Mouse (Mus musculus) heart, embryonic 11.5 days (tissue): Measurements from ENCODE around the gene Nuak1. TPM values are rescaled to one million over a fixed set of nuclear protein-coding genes. Genes with fewer than 3 reads are reported as not detected.

Experiments
- ATAC-seq: fragments of 200-750 bp; cut with Nextera tagmentation; replicated peaks from 2 replicates; pipeline ENCODE4 v1.8.0; 2017; ENCODE audit warnings: moderate library complexity; ENCODE audit not compliant: insufficient number of reproducible peaks, low FRiP score, low TSS enrichment
- H3K27ac ChIP-seq: fragments of 300-500 bp; sonication (generic); 2 replicates; pipeline ENCODE4 v1.5.1; 2014; ENCODE audit warnings: mild to moderate bottlenecking, low read depth, low read length
- H3K27me3 ChIP-seq: fragments of 300-500 bp; sonication (generic); 2 replicates; pipeline ENCODE4 v1.6.1; 2014; ENCODE audit warnings: mild to moderate bottlenecking, low read length, mixed read lengths; ENCODE audit not compliant: control insufficient read depth, insufficient read depth
- H3K36me3 ChIP-seq: fragments of 300-500 bp; sonication (generic); 2 replicates; pipeline ENCODE4 v1.6.1; 2014; ENCODE audit warnings: mild to moderate bottlenecking, low read length, moderate library complexity, mixed read lengths; ENCODE audit not compliant: control insufficient read depth, insufficient read depth
- H3K4me1 ChIP-seq: fragments of 300-500 bp; sonication (generic); 2 replicates; pipeline ENCODE4 v1.6.1; 2014; ENCODE audit warnings: low read length; ENCODE audit not compliant: control insufficient read depth, insufficient read depth
- H3K4me2 ChIP-seq: fragments of 300-500 bp; sonication (generic); 2 replicates; pipeline ENCODE4 v1.6.1; 2014; ENCODE audit warnings: mild to moderate bottlenecking, moderate library complexity
- H3K4me3 ChIP-seq: fragments of 300-500 bp; sonication (generic); 2 replicates; pipeline ENCODE4 v1.5.1; 2014; ENCODE audit warnings: low read depth, low read length
- H3K9ac ChIP-seq: fragments of 300-500 bp; sonication (generic); 2 replicates; pipeline ENCODE4 v1.6.1; 2014; ENCODE audit warnings: mild to moderate bottlenecking, low read depth, low read length, moderate library complexity
- H3K9me3 ChIP-seq: fragments of 300-500 bp; sonication (generic); replicated peaks from 2 replicates; pipeline ENCODE4 v1.6.1; 2016; ENCODE audit warnings: low read length; ENCODE audit not compliant: control insufficient read depth
- WGBS: fragments of 180-500 bp; shearing (Covaris S2); extraction: QIAGEN DNeasy Blood & Tissue Kit; methylation state at CpG from one replicate; pipeline ENCODE4 v1.1.7; 2014; ENCODE audit not compliant: insufficient replicate concordance; 5-methylcytosine and 5-hydroxymethylcytosine counted together
- polyA plus RNA-seq: library from polyadenylated mRNA; unstranded; fragments of >200 nt; fragmentation: Nextera tagmentation; extraction: Ambion mirVana; gene quantifications from 2 replicates; pipeline ENCODE4 v1.2.1, GENCODE M21; 2014

Gene Nuak1
- polyA plus RNA-seq, 1 experiment from 2014 or later = 3.0 TPM

DNA sequence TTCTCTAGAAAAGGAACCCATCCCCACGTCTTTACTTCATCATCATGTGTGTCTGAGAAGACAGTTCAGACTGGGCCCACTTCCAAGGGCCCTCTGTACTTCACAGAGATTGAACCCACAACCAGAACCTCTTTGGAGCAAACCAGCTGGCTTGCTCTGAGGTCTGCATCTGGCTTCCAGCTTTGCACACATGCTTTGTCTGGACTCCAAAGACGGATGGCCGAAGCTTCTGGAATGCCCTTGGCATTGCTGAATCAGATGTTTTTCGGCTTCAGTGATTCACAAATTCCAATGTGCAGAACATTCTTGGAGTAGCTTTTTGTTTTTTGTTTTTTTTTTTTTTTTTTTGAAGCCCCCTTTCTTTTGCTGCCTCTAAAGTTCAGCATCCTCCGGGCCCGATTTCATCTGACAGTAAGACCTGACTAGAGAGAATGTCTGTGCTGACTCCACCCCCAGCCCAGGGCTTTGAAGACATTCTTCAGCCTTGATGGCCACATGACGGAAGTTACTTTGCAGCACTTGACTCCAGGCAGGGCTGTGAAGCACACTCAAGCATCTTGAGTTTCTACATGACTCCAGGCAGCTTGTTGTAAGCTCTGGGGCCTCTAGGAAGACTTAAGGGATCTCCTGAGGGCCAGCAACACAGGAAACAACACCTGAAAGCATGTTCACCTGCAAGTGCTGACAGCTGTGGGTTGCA is 75.1 kb downstream of the Nuak1 start:
- Histone ChIP-seq H3K27ac (no peak overlapping the region), H3K9me3 (no peaks in the 10 kb centered on the region), H3K4me2 (no peak overlapping the region), H3K9ac (no peak overlapping the region), H3K4me1 (no peaks in the 10 kb centered on the region; the same call in 1 of the 2 replicates), H3K36me3 (no peaks in the 10 kb centered on the region), H3K27me3 (no peaks in the 10 kb centered on the region), H3K4me3 (no peak overlapping the region)
- no peak for ATAC-seq
- 71% methylated on average over 7 of the region's 7 CpGs for WGBS

- Histone ChIP-seq H3K4me2 (no peak overlapping the region), H3K27me3 (no peaks in the 10 kb centered on the region), H3K9me3 (no peaks in the 10 kb centered on the region), H3K27ac (no peak overlapping the region), H3K9ac (no peak overlapping the region), H3K36me3 (no peaks in the 10 kb centered on the region), H3K4me1 (no peaks in the 10 kb centered on the region; the same call in 1 of the 2 replicates), H3K4me3 (no peak overlapping the region)
- WGBS = 87% methylated on average over 7 of the region's 7 CpGs
- ATAC-seq = no peak
Measured at GRCm38 (mm10) chr10:84363833-84364232, 76.6 kb downstream of the Nuak1 start.

GRCm38 (mm10) chr10:84360953-84361352 is 79.4 kb downstream of the Nuak1 start:
- Histone ChIP-seq H3K27ac (no peak overlapping the region), H3K4me2 (no peak overlapping the region), H3K9ac (no peak overlapping the region), H3K4me3 (no peak overlapping the region), H3K9me3 (no peaks in the 10 kb centered on the region), H3K4me1 (no peaks in the 10 kb centered on the region; the same call in 1 of the 2 replicates), H3K27me3 (no peaks in the 10 kb centered on the region), H3K36me3 (no peaks in the 10 kb centered on the region)
- ATAC-seq = no peak
- 86% methylated on average over 4 of the region's 4 CpGs for WGBS

DNA sequence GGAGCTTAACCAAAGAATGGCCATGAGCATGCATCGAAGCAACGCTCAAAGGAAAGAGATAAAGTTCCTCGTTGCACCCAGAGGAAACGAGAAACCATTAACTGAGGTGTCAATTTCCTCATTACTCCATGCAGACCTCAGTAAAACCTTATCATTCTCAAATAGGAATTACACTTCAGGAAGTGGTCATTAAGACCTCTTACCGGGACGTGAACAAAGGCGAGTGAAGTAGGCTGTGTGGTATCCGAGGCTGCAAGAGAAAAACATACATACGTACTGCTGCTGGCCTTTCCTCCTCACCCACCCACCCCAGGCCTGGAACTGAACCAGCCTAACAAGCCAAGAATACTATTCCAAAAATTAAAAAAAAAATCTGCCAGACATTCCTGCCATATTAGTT is 80.0 kb downstream of the Nuak1 start:
- H3K4me3 ChIP-seq = no peak overlapping the region
- 71% methylated on average over 9 of the region's 9 CpGs for WGBS
- no peak overlapping the region for H3K9ac ChIP-seq
- H3K27me3 ChIP-seq = no peaks in the 10 kb centered on the region
- H3K4me2 ChIP-seq = no peak overlapping the region
- H3K27ac ChIP-seq = no peak overlapping the region
- H3K9me3 ChIP-seq = no peaks in the 10 kb centered on the region
- no peaks in the 10 kb centered on the region for H3K4me1 ChIP-seq
- no peak for ATAC-seq
- H3K36me3 ChIP-seq = no peaks in the 10 kb centered on the region

DNA sequence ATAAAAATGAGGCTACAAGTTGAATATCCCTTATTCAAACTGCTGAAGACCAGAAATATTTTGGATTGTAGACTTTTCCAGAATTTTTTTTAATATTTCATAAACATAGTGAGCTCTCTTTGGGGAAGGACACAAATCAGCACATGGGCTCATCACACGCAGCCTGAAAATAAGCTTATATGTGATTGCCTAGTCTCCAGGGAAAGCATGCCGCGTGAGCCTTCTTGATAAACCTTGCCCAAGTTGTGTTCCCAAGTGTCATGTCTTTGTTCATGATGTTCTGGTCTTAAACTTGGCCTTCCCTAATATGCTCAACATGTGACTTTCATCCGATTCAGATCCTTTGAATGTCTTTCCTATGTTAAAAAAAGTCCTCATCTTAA is 81.7 kb downstream of the Nuak1 start:
- H3K4me3 ChIP-seq = no peak overlapping the region
- H3K4me1 ChIP-seq = no peaks in the 10 kb centered on the region
- H3K9ac ChIP-seq = no peak overlapping the region
- H3K36me3 ChIP-seq = no peaks in the 10 kb centered on the region
- H3K27ac ChIP-seq = no peak overlapping the region
- ATAC-seq = no peak
- no peak overlapping the region for H3K4me2 ChIP-seq
- no peaks in the 10 kb centered on the region for H3K27me3 ChIP-seq
- 86% methylated on average over 4 of the region's 4 CpGs for WGBS
- H3K9me3 ChIP-seq = no peaks in the 10 kb centered on the region

DNA sequence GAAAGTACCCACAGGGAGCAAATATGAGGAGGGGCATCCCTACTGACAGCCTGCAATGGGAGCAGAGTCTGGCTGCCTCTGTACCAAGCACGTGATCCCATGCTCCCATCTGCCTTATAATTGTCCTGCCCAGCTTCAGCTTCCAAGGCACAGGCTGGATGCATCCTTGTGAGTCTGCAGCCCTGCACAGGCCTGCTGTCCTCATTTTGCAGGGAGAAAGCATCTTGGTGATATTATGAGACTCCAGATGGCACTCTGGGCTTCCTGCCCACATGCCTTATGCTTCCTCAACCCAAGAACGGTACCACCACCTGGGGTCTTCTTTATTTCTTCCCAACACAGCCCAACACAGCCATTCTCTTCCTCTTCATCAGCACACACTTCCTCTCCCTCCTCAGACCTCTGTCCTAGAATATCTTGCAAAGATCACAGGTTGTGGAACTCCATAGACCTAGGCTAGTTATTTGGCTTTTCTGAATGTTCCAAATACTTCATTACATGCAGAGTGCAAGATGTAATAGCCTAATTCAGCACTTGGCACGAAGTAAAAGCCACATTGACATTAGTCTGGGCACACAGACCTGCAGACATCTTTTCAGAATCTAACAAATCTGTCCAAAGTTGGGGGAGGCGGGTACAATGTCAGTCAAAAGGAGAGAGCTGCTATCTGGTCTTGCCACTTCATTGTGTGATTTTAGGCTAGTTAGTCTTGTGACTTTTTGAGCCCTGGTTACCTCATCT is 82.2 kb downstream of the Nuak1 start:
- no peak overlapping the region for H3K4me3 ChIP-seq
- no peaks in the 10 kb centered on the region for H3K36me3 ChIP-seq
- no peak for ATAC-seq
- H3K9ac ChIP-seq = no peak overlapping the region
- H3K4me1 ChIP-seq = no peaks in the 10 kb centered on the region
- 66% methylated on average over 4 of the region's 4 CpGs for WGBS
- H3K9me3 ChIP-seq = no peaks in the 10 kb centered on the region
- H3K27me3 ChIP-seq = no peaks in the 10 kb centered on the region
- no peak overlapping the region for H3K4me2 ChIP-seq
- no peak overlapping the region for H3K27ac ChIP-seq

GRCm38 (mm10) chr10:84357593-84357992 is 82.8 kb downstream of the Nuak1 start:
- Histone ChIP-seq H3K9me3 (no peaks in the 10 kb centered on the region), H3K9ac (no peak overlapping the region), H3K27ac (no peak overlapping the region), H3K4me1 (no peaks in the 10 kb centered on the region), H3K4me3 (no peak overlapping the region), H3K27me3 (no peaks in the 10 kb centered on the region), H3K36me3 (no peaks in the 10 kb centered on the region), H3K4me2 (no peak overlapping the region)
- no peak for ATAC-seq
- 64% methylated on average over 4 of the region's 4 CpGs for WGBS

DNA sequence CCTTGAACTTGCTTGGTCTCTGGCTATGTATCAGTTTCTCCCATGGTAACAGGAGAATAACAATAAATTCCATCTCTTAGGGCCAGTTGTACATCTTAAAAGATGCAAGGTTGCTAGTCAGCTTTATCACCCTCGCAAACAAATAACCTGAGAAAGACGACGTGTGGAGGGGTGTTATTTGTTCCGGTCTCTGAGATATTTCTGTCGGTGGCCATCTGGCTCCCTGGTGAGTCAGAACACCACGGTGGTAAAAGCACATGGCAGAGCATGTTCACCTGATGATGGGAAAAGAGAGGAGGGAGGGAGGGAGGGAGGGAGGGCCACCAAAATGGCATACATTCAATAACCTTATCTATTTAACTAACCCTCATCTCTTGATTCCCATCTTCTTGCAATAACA is 86.1 kb downstream of the Nuak1 start:
- Histone ChIP-seq H3K4me1 (no peaks in the 10 kb centered on the region), H3K27ac (no peak overlapping the region), H3K4me2 (no peak overlapping the region), H3K4me3 (no peak overlapping the region), H3K36me3 (no peaks in the 10 kb centered on the region), H3K27me3 (no peaks in the 10 kb centered on the region), H3K9me3 (no peaks in the 10 kb centered on the region), H3K9ac (no peak overlapping the region)
- WGBS = 58% methylated on average over 6 of the region's 6 CpGs
- no peak for ATAC-seq

GRCm38 (mm10) chr10:84345730-84346129 is 94.7 kb downstream of the Nuak1 start:
- 64% methylated on average over 5 of the region's 5 CpGs for WGBS
- no peak overlapping the region for H3K9ac ChIP-seq
- H3K4me3 ChIP-seq = no peak overlapping the region
- peaks cover 3% of the 10 kb centered on the region; the same call in 1 of the 2 replicates for H3K4me1 ChIP-seq
- no peak for ATAC-seq
- H3K9me3 ChIP-seq = no peaks in the 10 kb centered on the region
- no peak overlapping the region for H3K4me2 ChIP-seq
- H3K27ac ChIP-seq = no peak overlapping the region
- H3K36me3 ChIP-seq = no peaks in the 10 kb centered on the region
- no peaks in the 10 kb centered on the region for H3K27me3 ChIP-seq
